Mouse (Mus musculus) adrenal gland, adult 8-10 months (tissue): ENCODE data around the gene Tbc1d10c. TPM values are rescaled to one million over a fixed set of nuclear protein-coding genes. Genes with fewer than 3 reads are reported as not detected.
"Not testable (repeated sequence)": the region's sequence is repeated elsewhere in the genome, so short reads cannot be mapped to it uniquely, and the experiment has no call there.

Experiments
- DNase-seq: peaks from one replicate; pipeline ENCODE4 v3.0.0; 2022
- microRNA-seq, 2 experiments: library from miRNA; unstranded; fragments of <30 nt; microRNA quantifications; one replicate each; pipeline ENCODE4 v1.2.0; 2022
- total RNA-seq, 4 experiments: library from RNA; stranded (reverse); gene quantifications; 2 replicates each; pipeline ENCODE4 v1.2.4; 2022

Gene Tbc1d10c
- total RNA-seq, 4 experiments from 2014 or later = 1.6 to 2.8 (median 1.9) TPM

DNA sequence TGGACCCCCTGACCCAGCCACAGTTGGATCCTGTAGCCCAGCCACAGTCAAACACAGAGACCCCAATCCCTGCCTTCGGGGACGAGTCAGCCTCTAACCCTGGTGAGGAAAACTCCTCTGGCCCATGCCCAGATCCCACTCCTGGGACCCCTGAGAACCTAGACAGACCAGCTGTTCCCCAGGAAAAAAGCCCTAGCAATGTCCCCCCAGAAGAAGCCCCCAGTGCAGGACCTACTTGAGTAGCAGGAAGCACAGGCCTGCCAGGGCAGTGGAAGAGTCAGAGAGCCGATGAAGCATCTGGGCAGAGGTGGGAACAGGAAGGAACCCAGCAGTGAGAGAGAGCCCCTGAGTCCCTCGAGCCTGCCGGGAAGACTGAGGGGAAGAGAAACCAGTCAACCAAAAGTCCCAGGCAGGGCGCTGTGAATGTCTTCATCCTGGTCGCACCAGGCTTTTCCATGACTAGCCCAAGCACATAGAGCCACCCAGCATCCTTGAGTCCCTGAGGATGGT is 47.3 kb downstream of the Tbc1d10c start, which contains the start of gene Cabp4:
Gene Cabp4, minus strand, starts transcription at position 275 of the 510 bp plus-strand sequence.
- DNase-seq = no peak

DNA sequence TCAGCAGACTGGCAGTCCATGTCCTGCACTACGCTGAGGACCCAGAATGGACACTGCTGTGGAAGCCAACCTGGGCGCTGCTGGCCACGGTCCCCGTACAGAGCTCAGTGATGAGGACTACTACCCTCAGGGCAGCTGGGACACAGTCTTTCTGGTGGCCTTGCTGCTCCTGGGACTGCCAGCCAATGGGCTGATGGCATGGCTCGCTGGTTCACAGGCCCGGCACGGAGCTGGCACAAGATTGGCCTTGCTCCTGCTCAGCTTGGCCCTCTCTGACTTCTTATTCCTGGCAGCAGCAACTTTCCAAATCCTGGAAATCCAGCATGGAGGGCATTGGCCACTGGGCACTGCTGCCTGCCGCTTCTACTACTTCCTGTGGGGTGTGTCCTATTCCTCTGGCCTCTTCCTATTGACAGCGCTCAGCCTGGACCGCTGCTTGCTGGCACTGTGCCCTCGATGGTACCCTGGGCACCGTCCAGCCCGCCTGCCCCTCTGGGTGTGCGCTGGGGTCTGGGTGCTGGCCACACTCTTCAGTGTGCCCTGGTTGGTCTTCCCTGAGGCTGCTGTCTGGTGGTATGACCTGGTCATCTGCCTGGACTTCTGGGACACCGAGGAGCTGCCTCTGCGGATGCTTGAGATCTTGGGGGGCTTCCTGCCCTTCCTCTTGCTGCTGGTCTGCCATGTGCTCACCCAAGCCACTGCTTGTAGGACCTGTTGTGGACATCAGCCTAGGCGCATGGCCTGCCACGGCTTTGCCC is 48.5 kb downstream of the Tbc1d10c start:
- no peak for DNase-seq

DNA sequence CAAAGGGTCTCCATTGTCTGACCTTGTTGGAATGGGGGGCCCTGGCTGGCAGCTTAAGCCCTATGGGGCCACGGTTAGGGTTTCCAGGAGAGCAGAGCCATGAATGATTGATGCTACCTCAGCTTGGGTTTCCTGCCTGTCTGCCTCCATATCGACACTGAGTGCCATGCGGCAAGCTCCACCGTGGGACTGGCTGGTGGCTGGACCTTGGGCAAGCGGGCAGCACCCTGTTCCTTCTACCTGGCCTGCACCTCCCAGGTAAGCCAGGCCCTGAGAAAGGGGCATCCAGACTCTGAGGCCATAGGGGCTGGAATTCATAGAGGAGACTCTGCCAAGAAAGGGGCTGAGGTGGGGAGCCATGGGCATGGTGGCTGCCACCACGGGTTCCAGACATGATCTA is 50.9 kb downstream of the Tbc1d10c start:
- no peak for DNase-seq

DNA sequence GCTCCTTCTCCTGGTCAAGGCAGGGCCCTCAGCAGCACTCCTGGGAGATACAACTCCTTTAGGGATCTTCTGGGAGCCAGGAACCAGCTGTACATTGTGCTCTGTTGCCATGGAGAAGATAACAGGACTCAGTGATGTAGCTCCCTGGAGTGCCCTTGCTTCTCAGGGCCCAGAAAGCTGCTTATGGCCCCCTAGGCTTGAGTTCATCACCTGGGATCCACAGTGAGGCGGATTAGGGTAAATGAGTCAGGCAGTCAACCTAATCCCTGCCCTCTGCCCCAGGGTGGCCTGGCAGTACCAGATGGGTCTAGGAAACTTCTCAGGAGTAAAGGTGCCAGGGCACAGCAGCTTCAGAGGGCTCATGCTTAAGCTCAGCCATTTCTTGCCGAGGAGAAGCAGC is 51.6 kb downstream of the Tbc1d10c start, which contains the start of gene Gpr152:
Gene Gpr152, plus strand, starts transcription at position 342 of the 400 bp plus-strand sequence.
- no peak for DNase-seq

DNA sequence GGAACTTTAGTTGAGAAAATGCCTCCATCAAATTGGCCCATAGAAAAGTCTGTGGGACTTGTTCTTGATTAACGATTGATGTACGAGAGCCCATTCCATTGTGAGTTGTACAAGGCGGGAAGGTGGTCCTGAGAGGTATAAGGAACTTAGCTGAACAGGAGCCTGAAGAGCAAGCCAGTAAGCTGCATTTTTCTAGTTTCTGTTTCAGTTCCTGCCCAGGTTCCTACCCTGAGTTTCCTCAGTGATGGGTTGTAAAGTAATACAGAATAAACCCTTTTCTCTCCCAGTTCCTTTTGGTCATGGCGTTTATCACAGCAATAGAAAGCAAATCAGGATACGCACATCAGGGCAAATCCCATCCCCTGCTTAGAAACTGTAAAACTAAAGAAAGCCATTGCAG is 53.2 kb downstream of the Tbc1d10c start:
- no peak for DNase-seq

DNA sequence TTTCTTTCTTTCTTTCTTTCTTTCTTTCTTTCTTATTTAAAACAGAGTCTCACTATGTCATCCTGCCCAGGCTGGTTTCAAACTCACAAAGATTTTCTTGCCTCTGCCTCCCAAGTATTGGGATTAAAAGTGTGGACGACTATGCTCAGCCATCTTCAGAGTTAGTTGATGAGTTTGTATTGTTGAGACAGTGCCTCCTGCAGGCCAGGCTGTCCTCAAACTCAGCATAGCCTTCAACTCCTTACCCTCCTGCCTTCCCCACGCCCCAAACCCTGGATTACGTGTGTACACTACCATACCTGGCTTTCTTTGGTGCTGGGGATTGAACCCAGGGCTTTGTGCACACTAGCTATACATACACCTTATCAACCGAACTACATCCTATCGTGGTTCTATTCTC is 54.6 kb downstream of the Tbc1d10c start:
- no peak for DNase-seq

DNA sequence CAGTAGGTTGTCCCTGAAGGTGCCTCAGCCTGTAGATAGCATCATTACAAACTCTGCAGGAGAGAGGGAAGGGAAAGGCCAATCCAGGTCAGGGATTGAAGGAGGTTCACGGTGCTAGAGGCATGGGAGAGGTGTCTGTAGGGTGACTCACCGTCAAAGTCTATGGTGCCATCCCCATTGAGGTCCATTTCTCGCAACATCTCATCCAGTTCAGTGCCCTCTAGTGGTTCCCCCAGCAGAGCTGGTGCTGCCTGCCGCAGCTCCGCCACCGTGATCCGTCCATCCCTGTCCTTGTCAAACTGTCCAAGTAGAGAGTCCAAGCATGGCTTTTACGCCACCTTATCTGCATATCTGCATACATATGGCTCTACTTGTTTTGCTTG is 55.1 kb downstream of the Tbc1d10c start:
- not testable (repeated sequence) for DNase-seq

DNA sequence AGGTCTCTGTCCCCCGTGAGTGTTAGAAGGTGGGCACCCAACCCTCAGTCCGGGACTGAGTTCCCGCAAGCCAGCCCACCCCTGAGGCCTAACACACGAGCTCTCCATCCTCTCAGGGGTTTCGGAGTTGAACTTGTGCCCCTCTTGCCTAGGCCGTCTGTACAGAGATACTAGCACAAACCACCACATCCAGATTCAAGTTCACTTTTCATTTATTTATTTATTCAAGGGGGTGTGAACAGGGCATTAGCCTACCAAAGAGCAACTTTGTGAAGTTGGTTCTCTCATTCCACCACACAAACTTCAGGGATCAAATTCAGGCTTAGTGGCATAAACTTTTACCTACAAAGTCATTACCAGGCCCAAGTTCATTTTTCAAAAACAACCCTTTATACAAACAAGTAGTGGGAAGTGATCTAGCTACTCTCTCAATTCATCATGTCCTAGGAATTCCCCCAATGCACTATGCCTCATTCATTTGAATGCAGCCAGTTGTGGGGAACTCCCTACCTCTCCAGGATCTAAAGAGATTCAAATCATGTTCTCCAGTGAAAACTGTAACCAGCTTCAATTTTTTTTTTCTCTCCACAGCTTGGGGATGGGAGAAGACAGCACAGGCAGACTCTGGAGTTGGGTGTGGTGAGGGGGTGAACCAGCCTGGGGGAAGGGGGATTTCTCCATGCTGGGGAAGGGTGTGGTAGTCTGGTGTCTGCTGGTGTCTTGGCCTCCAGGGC is 55.7 kb downstream of the Tbc1d10c start:
- not testable (repeated sequence) for DNase-seq

DNA sequence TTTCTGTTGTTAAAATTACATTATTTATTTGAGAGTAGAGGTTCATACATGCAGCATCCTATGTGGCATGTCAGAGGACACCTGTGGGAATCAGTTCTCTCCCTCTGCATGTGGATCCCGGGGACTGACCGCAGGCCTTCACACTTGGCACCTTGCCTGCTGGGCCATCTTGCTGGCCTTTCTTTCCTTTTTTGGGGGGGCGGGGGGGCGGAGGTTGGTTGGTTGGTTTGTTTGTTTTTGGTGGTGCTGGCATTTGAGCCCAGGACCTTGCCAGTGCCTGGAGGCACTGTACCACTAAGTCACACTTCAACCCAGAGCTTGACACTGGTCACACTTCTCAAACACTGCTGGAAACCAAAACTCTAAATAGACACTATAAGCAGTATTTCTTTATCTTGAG is 56.7 kb downstream of the Tbc1d10c start:
- no peak for DNase-seq

Small RNA genes within 50 kb of the gene (microRNA-seq; reads per million reads assigned to microRNA genes)
- gene Gm26115 = 0 reads per million in 2 experiments

Other genes starting within 250 kb of the Tbc1d10c start
- gene Aldh3b3, start 232.6 kb downstream of the Tbc1d10c start, total RNA-seq = 1 to 10 TPM in 2 of 4 experiments, under 1 TPM in 2; 0.11 to 1.5 (median 0.88) TPM
- 10 to 100 TPM in 2 of 4 experiments, 1 to 10 TPM in 2; 4.5 to 15.8 (median 9.7) TPM for gene Aldh3b2, start 219.0 kb downstream of the Tbc1d10c start, total RNA-seq
- gene Acy3, start 204.7 kb downstream of the Tbc1d10c start, total RNA-seq = 10 to 100 TPM; 17.9 to 37.7 (median 23.4) TPM
- not detected for gene Tbx10, start 198.5 kb downstream of the Tbc1d10c start, total RNA-seq
- gene Nudt8, start 190.7 kb downstream of the Tbc1d10c start, total RNA-seq = 10 to 100 TPM; 22.8 to 27.3 (median 24.7) TPM
- gene Gm49405, start 190.7 kb downstream of the Tbc1d10c start, total RNA-seq = 1 to 10 TPM in 3 of 4 experiments, under 1 TPM in 1; 0.61 to 1.7 (median 1.3) TPM
- gene Doc2g, start 188.0 kb downstream of the Tbc1d10c start, total RNA-seq = 1 to 10 TPM; 1.5 to 2.5 (median 1.7) TPM
- gene Ndufv1, start 178.5 kb downstream of the Tbc1d10c start, total RNA-seq = 100 to 1,000 TPM; 235 to 340 (median 280) TPM
- 100 to 1,000 TPM; 366 to 409 (median 394) TPM for gene Gstp1, start 153.3 kb downstream of the Tbc1d10c start, total RNA-seq
- 10 to 100 TPM; 45.4 to 79.1 (median 67.8) TPM for gene Gstp2, start 145.3 kb downstream of the Tbc1d10c start, total RNA-seq
- 1 to 10 TPM in 1 of 4 experiments, under 1 TPM in 3; 0.56 to 1.1 (median 0.77) TPM for gene Gstp3, start 131.7 kb downstream of the Tbc1d10c start, total RNA-seq
- not detected for gene Cabp2, start 109.7 kb downstream of the Tbc1d10c start, total RNA-seq
- 100 to 1,000 TPM; 100 to 146 (median 129) TPM for gene Cdk2ap2, start 94.1 kb downstream of the Tbc1d10c start, total RNA-seq
- gene Pitpnm1, start 91.3 kb downstream of the Tbc1d10c start, total RNA-seq = 100 to 1,000 TPM in 1 of 4 experiments, 10 to 100 TPM in 3; 57.1 to 119 (median 84.1) TPM
- gene Aip, start 65.4 kb downstream of the Tbc1d10c start, total RNA-seq = 100 to 1,000 TPM; 129 to 143 (median 134) TPM
- under 1 TPM in 2 of 4 experiments, not detected in 2; 0.06 to 0.08 TPM for gene Gpr152, start 51.5 kb downstream of the Tbc1d10c start, total RNA-seq
- under 1 TPM; 0.23 to 0.59 (median 0.39) TPM for gene Cabp4, start 47.3 kb downstream of the Tbc1d10c start, total RNA-seq
- gene Coro1b, start 42.7 kb downstream of the Tbc1d10c start, total RNA-seq = 100 to 1,000 TPM; 174 to 210 (median 184) TPM
- gene Ptprcap, start 37.7 kb downstream of the Tbc1d10c start, total RNA-seq = 1 to 10 TPM; 2.2 to 4.4 (median 3.4) TPM
- gene Rps6kb2, start 27.9 kb downstream of the Tbc1d10c start, total RNA-seq = 10 to 100 TPM; 29.2 to 53.0 (median 46.7) TPM
- gene Carns1, start 15.8 kb downstream of the Tbc1d10c start, total RNA-seq = 1 to 10 TPM; 3.6 to 6.8 (median 5.2) TPM
- gene Ppp1ca, start 781 bp upstream of the Tbc1d10c start, total RNA-seq = 100 to 1,000 TPM; 371 to 396 (median 387) TPM
- gene Rad9a, start 10.4 kb upstream of the Tbc1d10c start, total RNA-seq = 10 to 100 TPM in 3 of 4 experiments, 1 to 10 TPM in 1; 8.7 to 14.3 (median 11.9) TPM
- gene Clcf1, start 23.0 kb upstream of the Tbc1d10c start, total RNA-seq = 10 to 100 TPM in 1 of 4 experiments, 1 to 10 TPM in 3; 4.5 to 14.4 (median 7.6) TPM
- gene AC109138.7, start 23.1 kb upstream of the Tbc1d10c start, total RNA-seq = not detected
- 10 to 100 TPM; 39.0 to 53.5 (median 52.4) TPM for gene Pold4, start 40.6 kb upstream of the Tbc1d10c start, total RNA-seq
- 10 to 100 TPM; 30.8 to 55.1 (median 46.6) TPM for gene Ssh3, start 77.9 kb upstream of the Tbc1d10c start, total RNA-seq
- 10 to 100 TPM in 1 of 4 experiments, 1 to 10 TPM in 3; 4.3 to 10.6 (median 6.8) TPM for gene Ankrd13d, start 91.9 kb upstream of the Tbc1d10c start, total RNA-seq
- gene Grk2, start 114.9 kb upstream of the Tbc1d10c start, total RNA-seq = 10 to 100 TPM; 42.3 to 71.6 (median 53.0) TPM
- 100 to 1,000 TPM in 3 of 4 experiments, 10 to 100 TPM in 1; 88.6 to 150 (median 124) TPM for gene Kdm2a, start 207.0 kb upstream of the Tbc1d10c start, total RNA-seq
- gene Rhod, start 248.1 kb upstream of the Tbc1d10c start, total RNA-seq = 10 to 100 TPM; 29.8 to 48.0 (median 39.3) TPM